Mouse (Mus musculus): ENCODE measurements at regions not wholly inside any gene's neighbourhood (a gene's known extent, or its start where the extent isn't known, plus 50 kb on each side); places are given as distances from the start of the nearest gene placed in this dataset.

DNA sequence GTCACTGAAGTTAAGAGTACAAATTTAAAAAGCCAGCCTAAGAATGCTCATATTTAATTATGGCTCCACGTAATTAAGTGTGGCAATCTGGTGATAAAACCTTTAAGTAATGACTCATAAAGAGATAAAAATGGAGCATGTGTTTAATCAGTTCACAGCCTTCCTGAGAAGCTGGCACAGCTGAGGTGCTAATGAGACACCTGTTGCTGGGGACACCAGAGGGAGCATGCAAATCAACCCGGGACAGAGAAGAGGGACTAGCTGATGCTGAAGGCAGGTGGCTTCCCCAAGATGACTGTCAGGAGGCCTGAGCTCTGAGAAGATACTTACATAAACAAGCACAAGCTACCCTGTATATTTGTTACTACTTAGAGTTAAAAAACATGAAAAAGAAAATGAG, 898.6 kb downstream of the Galc start:
- DNase-seq (ENCODE audit: low spot score in 2 of 2): no peak

DNA sequence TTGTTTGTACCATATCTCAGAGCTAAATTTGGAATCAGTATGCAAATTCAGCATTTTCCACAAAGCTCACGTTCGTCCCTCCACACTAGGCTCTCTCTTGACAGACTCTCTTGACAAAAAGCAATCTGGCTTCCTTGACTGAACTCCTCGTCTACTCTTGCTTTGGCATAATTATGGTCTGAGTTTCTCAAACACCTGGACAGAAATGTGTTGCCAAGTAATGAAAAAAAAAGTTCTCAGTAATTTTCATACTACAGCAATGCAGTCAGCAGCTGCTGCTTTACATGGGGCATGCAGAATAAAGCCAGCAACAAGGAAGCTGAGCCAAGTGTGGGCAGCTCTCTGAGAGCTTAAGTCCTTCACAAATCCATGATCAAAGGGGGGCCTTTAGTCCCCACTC, 932.7 kb downstream of the Galc start:
- no peak for DNase-seq (ENCODE audit: low spot score in 2 of 2)

DNA sequence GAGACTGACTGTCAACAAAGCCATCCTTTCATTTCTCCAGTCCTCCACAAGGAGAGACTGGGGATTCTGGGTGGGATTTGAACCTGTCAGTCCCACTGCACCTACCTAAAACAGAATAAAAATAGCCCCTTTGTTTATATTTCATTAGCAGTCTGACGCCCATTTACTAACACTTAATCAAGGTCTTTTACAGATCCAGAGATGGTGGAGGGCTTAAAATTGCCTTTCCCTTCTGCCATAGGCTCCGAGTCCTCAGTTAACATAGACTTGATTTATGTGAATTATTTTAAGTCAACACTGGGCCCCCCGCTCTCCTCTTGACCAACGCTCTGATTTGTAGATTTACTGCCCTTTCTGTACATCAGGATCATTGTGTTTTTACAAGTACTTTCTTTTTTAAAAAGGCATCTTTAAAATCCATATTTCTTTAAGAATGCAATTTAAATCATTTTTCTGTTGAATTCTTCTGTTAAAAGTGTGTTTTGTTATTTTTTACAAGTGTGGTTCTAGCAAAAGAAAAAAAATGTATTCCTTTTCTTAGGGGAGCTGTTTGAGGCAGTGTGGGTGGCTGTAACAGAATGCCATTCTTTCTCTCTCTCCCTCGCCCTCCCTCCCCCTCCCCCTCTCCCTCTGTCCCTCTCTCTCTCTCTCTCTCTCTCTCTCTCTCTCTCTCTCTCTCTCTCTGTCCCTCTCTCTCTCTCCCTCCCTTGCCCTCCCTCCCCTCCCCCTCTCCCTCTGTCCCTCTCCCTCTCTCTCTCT, 946.8 kb downstream of the Galc start:
- no peak for DNase-seq (ENCODE audit: low spot score in 2 of 2)

DNA sequence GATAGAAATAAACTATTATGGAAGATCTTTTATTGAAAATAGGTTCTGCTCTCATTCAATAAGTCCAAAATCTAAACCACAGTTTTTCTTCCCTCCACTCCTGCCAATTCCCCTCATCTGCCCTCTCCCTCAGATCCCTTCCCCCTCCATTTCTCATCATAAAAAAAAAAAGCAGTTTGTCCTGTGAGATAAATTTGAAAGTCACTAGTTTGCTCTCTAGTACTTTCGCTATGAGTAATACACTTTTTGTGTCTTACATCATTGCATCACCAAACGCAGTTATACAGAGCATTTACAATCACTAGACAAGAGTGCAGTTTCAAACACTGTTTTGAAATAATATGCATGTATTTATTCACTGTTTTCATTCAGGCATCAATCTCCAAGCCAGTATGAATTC, 980.5 kb downstream of the Galc start:
- no peak for DNase-seq (ENCODE audit: low spot score in 2 of 2)

DNA sequence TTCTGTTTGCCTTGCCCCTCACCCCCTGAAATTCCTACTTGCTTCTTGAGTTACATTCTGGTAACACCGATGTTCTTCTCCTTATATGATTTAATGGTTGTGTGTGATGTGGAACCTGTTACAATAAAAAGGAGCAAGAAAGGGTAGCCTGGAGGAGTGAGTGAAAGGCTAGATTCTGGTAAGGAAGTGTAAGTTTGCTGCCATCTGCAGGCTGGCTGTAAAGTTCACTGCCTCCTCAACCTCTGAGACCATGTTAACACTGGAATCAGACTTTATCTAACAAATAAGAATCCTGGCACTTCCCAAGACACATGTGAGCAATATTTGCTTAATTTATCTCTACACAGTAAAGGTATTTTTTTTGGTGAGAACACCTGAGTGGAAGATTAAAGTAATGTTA, 980.9 kb downstream of the Galc start:
- no peak for DNase-seq (ENCODE audit: low spot score in 2 of 2)

All from urinary bladder, postnatal 4 days (tissue).